Mouse (Mus musculus): ENCODE data around the gene Plpp1.

Plpp1 gene

DNA sequence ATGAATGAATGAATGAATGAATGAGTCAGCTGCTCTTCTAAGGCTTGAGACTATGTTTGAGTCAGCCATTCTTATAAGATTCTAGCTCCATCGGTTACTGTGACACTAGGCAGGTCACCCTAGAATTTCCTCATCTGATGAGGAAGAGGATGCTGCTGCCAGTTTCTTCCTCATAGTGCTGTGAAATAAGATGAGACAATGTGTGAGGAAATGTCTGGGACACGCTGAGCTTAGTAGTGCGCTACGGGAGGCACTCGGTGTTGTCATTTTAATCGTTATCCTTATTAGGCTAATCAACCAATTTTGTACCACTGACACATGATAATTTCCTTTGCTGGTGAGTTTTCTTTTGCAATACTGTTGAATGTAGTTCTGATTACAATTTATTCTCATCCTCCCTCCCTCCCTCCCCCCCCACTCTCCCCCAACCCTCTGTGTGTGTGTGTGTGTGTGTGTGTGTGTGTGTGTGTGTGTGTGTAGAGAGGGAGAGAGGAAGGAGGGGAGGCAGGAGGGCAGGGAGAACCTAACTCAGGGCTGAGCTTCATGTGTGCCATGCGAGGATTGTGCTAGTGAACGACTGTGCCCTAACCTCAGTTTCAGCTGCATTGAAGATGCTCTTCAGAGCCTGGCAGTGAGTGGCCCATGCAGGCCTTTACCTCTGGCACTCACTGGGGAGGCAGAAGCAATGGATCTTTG lies 11.3 kb downstream of the Plpp1 start:
- DNase-seq (ENCODE audit: low spot score in 2 of 2): no peak

DNA sequence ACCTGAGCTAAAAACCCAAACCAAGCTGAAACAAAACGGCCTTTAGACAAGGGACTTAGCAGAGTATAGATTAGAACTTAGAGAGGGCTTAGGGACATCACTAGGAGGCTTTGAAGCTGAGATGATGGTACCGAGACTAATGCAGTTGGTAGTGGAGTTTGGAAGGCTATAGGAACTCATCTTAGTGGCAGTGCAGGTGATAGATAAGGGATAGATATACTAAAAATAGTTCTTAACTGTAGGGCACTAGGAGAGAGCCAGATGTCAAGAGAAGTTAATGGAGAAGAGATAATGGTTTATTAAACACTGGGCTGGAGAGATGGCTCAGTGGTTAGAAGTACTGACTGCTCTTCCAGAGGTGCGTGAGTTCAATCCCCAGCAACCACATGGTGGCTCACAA lies 15.4 kb downstream of the Plpp1 start:
- no peak for DNase-seq (ENCODE audit: low spot score in 2 of 2)

DNA sequence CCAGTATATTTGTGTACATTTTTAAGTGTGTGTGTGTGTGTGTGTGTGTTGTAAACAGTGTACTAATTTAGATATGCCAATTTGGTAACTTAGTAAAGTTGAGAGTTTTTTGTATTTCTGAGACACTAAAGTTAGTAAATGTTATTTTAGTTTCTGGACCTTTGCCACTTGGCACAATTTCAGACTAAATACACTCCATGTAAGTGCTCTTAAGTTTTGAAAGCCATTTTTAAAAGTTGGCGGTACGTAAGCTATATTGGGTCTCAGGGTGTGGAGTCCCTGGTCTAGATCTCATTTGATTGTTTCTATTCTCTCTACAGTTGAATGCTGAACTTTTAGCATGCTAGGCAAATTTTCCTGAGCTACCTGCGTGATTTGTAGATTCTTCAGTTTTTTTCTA lies 17.5 kb downstream of the Plpp1 start:
- DNase-seq (ENCODE audit: low spot score in 2 of 2): no peak

DNA sequence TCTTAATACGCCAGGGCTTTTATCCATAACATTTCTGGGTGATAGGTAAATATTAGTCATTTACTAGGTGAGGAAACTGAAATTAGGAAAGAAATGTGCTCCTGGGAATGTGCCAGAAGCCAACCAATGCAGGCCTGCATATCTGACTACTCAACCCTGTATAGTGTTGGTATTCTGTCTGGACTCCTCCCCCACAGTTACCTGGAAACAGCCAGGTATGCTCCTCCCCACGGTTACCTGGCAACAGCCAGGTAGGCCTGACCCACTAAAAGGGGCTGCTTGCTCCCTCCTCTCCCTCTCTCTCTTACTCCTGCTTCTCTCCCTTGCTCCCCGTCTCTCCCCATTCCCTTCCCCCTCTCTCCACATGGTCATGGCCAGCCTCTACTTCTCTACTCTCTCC lies 21.8 kb downstream of the Plpp1 start:
- DNase-seq (ENCODE audit: low spot score in 2 of 2): no peak

DNA sequence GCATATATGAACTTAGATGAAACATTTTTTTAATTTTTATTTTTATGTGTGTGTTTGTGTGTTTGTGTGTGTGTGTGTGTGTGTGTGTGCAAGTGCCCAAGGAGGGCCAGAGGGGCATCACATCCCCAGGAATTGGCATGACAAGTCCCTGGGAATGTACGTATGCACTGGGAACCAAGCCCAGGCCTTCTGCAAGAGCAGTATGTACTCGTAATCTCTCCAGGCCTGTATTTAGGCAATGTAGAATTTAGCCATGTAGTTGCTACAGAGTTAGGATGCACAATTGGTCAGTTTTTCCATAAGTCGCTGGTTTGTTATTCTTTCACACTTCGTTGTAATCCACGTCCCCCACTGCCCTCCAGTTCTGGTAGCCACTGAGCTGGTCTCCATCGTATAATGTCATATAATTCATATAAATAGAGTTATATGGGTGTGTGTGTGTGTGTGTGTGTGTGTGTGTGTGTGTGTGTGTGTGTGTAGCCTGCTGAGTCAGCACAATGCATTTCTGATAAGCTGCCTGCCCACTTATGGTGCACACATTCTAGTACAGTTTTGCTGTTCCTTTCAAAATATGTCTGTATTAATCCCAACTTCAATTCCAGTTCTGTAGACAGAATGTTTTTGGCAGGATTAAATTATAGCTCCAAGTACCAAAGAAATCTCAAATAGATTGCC lies 22.8 kb downstream of the Plpp1 start:
- no peak for DNase-seq (ENCODE audit: low spot score in 2 of 2)

DNA sequence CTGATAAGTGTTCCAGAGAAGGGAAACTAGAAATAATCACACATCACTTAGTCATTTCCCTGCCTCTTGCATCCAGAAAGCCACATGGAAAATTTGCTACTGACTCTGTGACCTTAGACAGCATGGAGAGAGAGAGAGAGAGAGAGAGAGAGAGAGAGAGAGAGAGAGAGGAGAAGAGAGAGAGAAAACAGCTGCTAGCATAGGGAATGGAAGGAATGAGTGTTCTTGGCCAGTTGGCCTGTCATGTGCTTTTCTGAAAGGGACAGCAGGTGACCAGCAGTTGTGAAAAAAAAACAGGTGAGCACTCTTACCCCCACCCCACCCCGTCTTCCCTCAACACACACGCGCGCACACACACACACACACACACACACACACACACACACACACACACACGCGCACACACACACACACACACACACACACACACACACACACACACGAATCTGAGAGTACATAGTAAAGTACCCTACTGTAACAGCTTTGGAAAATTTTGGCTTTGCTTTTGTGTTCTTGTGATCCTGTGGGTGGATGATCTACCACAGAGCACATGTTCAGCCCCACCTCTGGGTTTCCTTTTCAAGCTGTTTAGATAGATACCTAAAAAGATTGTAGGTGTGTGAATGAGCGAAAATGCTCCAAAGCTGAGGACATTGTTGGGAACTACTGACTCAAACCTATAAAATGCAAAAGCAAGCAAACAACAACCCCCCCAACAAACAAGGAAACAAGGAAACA lies 23.5 kb downstream of the Plpp1 start:
- no peak for DNase-seq (ENCODE audit: low spot score in 2 of 2)

DNA sequence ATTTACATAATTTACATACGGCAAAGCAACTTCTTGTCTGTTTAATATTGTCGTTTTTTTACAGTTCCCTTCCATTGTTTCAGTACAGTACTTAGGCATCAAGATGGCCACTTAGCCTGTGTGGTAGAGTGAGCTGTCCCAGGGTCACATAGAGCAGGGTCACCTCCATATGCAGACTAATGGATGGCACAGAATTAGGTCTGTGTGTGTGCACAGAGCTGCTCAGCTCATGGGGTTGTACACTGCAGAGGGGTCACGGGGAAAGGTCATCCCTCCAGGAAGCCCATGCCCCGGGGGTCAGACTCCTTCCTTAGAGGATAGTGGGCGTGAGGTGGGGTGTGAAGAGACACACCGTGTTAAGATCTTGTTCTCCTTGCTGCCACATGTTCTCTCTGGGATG lies 24.9 kb downstream of the Plpp1 start:
- no peak for DNase-seq (ENCODE audit: low spot score in 2 of 2)

DNA sequence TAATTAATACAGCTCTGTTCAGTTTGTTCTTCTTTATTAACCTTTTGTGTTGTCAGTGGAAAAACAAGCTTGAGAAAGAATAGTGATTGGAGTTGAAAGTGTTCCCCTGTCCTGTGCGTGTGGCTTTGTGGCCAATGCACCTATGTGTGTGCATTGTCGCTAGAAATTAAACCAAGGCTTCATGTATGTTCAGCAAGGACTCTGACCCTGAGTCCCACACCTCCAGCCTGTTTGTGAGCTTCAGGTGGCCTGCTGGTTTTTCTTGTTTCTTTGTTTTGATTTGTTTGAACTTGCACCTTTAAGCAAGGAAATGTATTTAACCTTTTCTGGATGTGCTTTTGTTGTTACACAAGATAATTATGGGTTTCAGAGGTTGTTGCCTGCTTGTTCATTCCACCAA lies 29.0 kb downstream of the Plpp1 start:
- DNase-seq (ENCODE audit: low spot score in 2 of 2): no peak

DNA sequence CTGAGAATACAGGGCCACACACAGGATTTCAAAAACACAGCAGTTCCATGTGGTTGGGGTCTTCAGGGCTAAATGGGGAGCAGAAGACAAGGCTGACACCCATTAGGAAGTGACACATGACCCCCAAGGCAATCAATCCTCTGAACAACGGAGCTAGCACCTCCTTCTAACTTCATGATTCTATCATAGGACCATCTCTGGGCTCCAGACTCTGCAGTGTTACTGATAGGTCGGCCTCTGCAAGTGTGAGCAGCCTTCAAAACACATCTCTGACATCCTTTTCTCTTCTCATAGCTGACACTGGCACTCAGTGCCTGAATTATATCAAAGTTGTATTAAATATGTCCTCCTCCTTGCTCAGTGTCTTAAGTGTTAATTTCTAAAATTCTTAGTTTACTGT lies 32.0 kb downstream of the Plpp1 start:
- no peak for DNase-seq (ENCODE audit: low spot score in 2 of 2)

DNA sequence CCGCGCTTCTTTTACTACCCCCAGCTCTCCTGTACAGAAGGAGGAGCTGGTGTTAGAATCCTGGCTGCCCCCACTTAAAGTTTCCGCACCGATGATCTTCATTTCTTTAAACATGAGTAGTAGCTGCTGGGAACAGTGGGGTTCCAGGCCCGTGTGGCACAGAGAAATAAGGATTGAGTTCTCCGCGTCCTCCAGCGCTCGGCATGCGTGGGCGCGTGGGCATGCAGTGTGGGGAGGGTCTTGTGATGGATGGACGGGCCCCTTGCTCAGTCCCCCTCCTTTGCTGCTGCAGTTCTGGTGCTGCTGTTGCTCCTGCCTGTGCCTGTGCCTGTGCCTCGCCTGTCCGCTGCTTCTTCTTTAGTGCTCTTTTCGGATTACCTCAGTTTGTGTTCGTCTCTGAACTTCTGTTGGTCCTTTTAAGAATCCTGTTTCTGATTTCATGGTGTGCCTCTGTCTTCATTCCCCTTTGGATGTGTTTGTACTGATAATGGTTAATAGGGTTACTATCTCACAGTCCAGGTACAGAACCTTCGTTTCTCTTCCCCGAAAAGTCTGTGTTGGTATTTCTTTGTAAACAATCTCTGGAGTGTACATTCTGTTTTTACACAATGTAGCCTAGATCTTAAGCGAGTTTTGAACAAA lies 32.8 kb downstream of the Plpp1 start:
- no peak for DNase-seq (ENCODE audit: low spot score in 2 of 2)

DNA sequence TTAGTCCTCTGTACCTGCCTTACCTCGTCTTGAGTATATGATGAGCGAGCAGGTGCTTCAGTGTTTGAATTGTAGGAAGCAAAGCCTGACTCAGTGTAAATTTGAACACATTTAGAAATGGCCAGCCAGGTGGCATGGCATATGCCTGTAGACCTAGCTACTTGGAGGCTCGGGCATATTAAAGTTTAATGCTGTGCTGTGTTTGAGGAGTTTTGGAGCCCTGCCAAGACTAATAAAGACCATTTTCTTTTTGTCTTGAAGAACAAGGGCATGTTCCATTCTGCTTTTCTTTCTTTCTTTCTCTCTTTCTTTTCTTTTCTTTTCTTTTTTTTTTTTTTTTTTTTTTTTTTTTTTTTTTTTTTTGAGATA lies 33.3 kb downstream of the Plpp1 start:
- no peak for DNase-seq (ENCODE audit: low spot score in 2 of 2)

DNA sequence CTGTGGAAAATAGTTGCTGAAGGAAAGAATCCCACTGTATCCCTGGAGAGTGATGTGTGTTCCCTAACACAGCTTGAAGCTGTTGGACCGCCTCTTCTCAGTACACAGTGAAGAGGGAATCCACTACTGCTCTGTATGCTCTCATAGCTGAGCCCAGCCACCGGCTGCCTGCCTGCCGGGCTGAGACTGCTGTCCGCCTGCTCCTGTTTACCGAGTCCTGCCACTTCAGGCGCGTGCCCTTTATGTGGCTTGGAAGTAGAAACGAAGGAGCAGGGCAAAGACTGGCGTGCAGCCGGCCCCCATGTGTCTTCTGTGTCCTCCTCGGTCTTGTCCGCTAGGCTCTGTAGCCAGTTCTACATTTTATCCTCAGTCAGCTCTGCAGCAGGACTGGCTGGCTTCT lies 34.5 kb downstream of the Plpp1 start:
- DNase-seq (ENCODE audit: low spot score in 2 of 2): no peak

DNA sequence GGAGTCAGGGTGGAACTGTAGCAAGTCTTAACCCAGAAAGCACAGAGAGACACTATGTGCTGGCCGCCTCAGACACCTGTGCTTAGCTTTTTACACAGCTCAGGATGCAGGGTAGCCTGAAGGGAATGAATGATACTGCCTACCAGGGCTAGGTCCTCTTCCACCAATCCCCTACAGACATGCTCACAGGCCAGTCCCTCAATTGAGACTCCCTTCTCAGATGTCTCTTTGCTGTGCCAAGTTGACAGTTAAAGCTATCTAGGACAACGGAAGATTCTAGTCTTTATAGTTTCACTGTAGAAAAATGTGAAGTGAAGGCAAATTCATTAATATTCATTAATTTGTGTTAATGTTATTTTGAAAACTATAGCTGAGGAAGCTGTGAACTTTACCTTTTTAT lies 36.4 kb downstream of the Plpp1 start:
- DNase-seq (ENCODE audit: low spot score in 2 of 2): no peak

DNA sequence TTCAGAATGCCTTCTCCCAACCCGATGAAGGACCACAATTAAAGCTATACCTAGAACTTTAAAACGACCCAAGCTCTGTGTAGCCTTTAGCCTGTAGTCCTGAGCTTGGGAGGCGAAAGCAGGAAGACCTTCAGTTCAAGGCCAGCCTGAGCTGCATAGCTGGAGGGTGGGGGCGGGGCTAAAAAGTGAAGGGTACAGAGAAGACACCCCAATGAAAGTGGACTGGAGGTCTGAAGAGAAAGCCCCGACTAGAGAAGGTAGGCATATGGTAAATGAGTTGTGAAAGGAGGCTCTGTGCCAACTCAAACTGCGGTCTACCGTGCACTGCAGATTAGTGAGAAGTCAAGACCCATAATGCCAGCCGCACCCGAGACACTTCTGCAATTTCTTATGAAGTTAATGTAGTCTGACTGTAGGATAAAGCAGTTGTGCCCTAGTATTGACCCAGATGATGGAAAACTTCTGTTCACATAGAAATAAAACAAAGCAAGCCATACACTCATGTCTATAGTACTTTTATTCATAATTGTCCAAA lies 37.1 kb downstream of the Plpp1 start:
- DNase-seq (ENCODE audit: low spot score in 2 of 2): peak in 1 of 2 experiments; percentile 54

DNA sequence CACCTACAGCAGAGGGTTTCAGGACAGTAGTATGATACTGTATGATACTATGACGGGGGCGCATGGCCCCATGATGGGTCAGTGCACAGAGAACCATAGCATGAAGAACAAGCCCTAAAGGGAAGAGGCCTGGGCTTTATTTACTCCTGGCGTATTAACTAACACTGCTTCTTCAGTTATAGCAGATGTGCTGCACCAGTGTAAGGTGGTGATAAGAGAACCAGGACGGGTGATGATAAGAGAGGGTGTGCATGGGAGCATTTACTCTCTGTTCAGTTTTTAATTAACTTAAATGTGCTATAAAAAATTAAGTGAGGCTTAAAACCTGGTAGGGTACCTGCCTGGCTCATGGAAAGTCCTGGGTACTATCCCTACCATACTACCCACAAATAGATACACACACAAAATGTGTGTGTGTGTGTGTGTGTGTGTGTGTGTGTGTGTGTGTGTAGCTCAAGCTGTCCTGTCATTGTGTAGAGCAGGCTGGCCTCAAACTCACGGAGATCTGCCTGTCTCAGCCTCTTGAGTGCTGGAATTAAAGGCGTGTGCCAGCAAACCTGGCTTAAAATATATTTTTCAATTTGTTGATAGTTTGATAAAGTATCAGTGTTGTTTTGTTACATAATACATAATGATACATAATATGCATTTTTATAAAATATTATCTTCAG lies 38.1 kb downstream of the Plpp1 start:
- DNase-seq (ENCODE audit: low spot score in 2 of 2): peak in 1 of 2 experiments; percentile 59

DNA sequence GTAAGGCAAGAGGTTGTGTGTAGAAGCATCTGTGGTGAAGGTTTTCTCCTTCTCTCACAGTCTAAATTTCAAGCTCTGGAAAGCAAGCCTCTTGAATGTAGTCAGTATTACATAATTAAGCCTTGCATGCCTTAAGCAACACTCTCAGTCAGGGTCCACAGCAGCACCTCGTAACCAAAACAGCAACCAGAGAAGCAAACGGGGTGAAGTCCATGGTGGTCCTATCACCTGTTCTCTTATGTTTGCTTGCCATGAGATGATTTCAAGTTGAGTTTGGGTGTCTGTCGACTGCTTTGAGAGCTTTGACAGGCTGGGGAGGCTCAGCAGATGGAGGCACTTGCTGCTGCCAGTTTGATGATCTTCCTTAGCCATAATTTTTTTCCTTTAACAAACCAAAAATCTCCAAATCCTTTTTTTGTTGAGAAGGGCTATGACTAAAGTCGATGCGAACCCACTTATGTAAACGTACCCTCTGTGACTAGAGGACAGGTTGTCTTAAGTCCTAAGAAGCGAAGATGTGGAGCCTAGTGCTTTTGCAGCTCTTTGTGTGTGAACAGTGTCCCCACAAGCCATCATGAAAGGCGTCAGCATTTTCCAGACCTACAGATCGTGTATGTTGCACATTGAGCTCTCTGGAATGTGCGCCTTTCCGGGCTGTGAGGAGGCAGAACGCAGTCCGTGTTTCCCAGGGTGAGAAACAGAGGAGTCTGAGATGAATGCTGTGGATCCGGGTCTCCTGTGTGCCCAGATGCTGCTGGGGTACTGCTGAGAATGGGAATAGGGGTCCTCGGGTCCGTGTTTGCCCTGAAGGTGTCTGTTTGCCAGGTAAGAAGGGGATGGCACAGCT lies 39.9 kb downstream of the Plpp1 start:
- no peak for DNase-seq (ENCODE audit: low spot score in 2 of 2)

DNA sequence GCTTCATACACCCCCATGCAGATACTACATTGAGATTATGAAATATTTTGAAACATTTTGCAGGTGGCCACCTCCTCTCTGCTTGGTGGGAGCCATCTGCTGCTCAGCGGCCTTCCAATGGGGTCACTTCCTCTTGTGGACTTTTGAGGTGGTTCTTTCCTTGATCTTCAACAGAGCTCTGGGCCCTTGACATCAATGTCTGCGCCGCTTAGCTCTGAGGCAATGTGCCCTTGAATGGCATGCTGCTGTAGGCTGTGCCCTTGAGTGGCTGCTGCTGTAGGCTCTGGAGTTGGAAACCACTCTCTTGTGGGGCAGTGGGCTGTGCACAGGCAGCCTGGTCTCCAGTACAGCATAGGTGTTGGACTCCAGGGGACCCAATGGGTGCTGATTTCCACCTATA lies 45.3 kb downstream of the Plpp1 start:
- no peak for DNase-seq (ENCODE audit: low spot score in 2 of 2)

DNA sequence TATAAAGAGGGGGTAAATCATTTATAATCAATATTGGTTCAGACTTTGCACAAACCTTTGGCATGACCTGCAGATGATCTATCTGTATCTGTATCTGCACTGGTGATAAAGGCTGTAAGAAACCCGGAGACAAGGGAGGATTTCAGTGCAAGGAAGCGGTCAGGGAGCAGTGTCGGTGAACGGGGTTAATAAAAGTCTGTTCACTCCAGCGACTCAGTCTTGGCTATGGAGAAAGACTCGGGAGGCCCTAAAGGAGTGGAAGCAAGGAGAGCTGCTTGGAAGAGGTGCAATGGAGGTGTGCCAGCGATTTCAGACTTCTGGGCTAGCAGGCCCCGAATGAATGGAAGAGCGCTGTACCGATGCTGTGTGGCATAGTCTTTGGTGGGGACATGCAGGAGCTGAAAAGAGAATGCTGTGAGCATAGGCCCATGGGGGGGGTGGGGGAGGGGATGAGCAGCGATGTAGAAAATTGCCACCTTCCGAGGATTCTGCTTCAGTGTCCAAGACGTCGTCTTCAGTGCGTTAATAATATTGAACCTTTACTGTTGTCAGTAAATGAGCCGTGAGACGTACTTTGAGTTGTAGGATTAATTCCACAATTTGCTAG lies 53.2 kb downstream of the Plpp1 start:
- DNase-seq (ENCODE audit: low spot score in 2 of 2): no peak

DNA sequence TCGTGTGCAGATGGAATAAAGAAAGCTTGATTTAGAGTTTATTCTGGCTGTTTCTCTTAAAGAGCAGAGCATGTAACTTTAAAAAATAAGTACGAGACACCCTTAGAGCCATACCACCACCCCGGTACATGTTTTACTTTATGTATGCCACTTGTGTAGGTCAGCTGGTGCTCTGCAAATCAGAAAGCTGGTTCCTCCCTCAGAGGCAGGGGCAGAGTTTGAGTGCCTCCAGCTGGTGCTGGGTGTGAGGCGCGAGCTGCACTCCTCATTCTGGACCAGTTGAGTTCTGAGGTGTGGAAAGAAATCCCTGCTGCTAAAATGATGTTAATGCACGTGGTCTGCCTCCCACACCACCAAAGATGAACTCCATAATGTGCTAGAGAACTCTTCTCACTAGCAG lies 53.8 kb downstream of the Plpp1 start:
- no peak for DNase-seq (ENCODE audit: low spot score in 2 of 2)

DNA sequence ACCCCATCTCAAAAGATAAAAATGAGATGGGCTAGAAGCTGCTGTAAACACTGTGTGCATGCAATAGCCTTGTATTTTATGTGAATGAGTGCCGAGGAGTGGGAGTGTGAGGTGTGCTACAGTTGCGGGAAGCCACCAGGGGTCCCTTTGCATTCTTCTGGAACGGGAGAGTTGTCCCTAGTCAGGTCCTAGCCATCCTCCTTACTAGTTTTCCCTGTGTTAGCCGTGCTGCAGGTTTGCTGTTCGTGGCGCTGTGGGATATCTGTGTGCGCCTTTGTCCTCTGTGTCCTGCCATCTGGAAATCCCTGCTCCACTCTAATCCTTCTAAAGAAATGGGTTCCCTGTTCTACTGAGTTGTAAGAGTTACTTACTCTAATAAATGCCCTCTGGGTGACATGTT lies 57.3 kb downstream of the Plpp1 start:
- no peak for DNase-seq (ENCODE audit: low spot score in 2 of 2)

Measured in spleen, postnatal 4 days (tissue).